Mouse (Mus musculus): ENCODE measurements at regions not wholly inside any gene's neighbourhood (a gene's known extent, or its start where the extent isn't known, plus 50 kb on each side); places are given as distances from the start of the nearest gene placed in this dataset.

- H3K4me3 ChIP-seq (ENCODE audit: insufficient read depth, poor library complexity, severe bottlenecking) = no peak overlapping the region
- no peaks in the 10 kb centered on the region for H3K79me2 ChIP-seq (ENCODE audit: control insufficient read depth, insufficient read depth)
- no peaks in the 10 kb centered on the region for H3K27me3 ChIP-seq (ENCODE audit: control insufficient read depth, insufficient read depth, insufficient read length)
- no peaks in the 10 kb centered on the region for H3K36me3 ChIP-seq (ENCODE audit: control insufficient read depth, insufficient read depth)
- H3ac ChIP-seq (ENCODE audit: control insufficient read depth, insufficient read length, low read depth) = no peak overlapping the region
- H3K79me3 ChIP-seq (ENCODE audit: low read depth) = no peaks in the 10 kb centered on the region
- TF ChIP-seq MYOG (IDR thresholded peaks at IDR 0.05; ENCODE audit: control insufficient read depth, extremely low read depth, insufficient read length) (no peak), CTCF (IDR thresholded peaks at IDR 0.05; ENCODE audit: control insufficient read depth, insufficient read depth, insufficient read length) (no peak), USF1 (IDR thresholded peaks at IDR 0.05; ENCODE audit: low read depth) (peak; percentile 13), CEBPB (IDR thresholded peaks at IDR 0.05; ENCODE audit: low read depth) (no peak), FOSL1 (IDR thresholded peaks at IDR 0.05; ENCODE audit: insufficient read depth, low read length, poor library complexity, severe bottlenecking) (no peak), MAX (IDR thresholded peaks at IDR 0.05) (peak; percentile 16), MYOD1 (IDR thresholded peaks at IDR 0.05; ENCODE audit: control insufficient read depth, insufficient read length, low read depth) (no peak)
Measured at GRCm38 (mm10) chrX:166773408-166773854, 187.9 kb upstream of the Egfl6 start.

- Histone ChIP-seq H3K79me2 (ENCODE audit: control insufficient read depth, insufficient read depth) (no peaks in the 10 kb centered on the region), H3ac (ENCODE audit: control insufficient read depth, insufficient read length, low read depth) (no peak overlapping the region), H3K27me3 (ENCODE audit: control insufficient read depth, insufficient read depth, insufficient read length) (no peaks in the 10 kb centered on the region), H3K36me3 (ENCODE audit: control insufficient read depth, insufficient read depth) (no peaks in the 10 kb centered on the region), H3K4me3 (ENCODE audit: insufficient read depth, poor library complexity, severe bottlenecking) (no peak overlapping the region), H3K79me3 (ENCODE audit: low read depth) (no peaks in the 10 kb centered on the region)
- TF ChIP-seq CEBPB (IDR thresholded peaks at IDR 0.05; ENCODE audit: low read depth) = peak; percentile 12
- TF ChIP-seq USF1 (IDR thresholded peaks at IDR 0.05; ENCODE audit: low read depth) = no peak
Measured at GRCm38 (mm10) chrX:166766991-166767390, 181.5 kb upstream of the Egfl6 start.

GRCm38 (mm10) chrX:166765647-166766046 lies 180.1 kb upstream of the Egfl6 start:
- no peak for TF ChIP-seq MYOG (IDR thresholded peaks at IDR 0.05; ENCODE audit: control insufficient read depth, extremely low read depth, insufficient read length)
- peak; percentile 8 for TF ChIP-seq FOSL1 (IDR thresholded peaks at IDR 0.05; ENCODE audit: insufficient read depth, low read length, poor library complexity, severe bottlenecking)
- Histone ChIP-seq H3K4me3 (ENCODE audit: insufficient read depth, poor library complexity, severe bottlenecking) (no peak overlapping the region), H3K79me2 (ENCODE audit: control insufficient read depth, insufficient read depth) (no peaks in the 10 kb centered on the region), H3K27me3 (ENCODE audit: control insufficient read depth, insufficient read depth, insufficient read length) (no peaks in the 10 kb centered on the region), H3ac (ENCODE audit: control insufficient read depth, insufficient read length, low read depth) (no peak overlapping the region), H3K79me3 (ENCODE audit: low read depth) (no peaks in the 10 kb centered on the region), H3K36me3 (ENCODE audit: control insufficient read depth, insufficient read depth) (no peaks in the 10 kb centered on the region)

- H3K79me3 ChIP-seq (ENCODE audit: low read depth) = no peaks in the 10 kb centered on the region
- no peaks in the 10 kb centered on the region for H3K27me3 ChIP-seq (ENCODE audit: control insufficient read depth, insufficient read depth, insufficient read length)
- no peaks in the 10 kb centered on the region for H3K79me2 ChIP-seq (ENCODE audit: control insufficient read depth, insufficient read depth)
- H3K36me3 ChIP-seq (ENCODE audit: control insufficient read depth, insufficient read depth) = no peaks in the 10 kb centered on the region
- no peak overlapping the region for H3ac ChIP-seq (ENCODE audit: control insufficient read depth, insufficient read length, low read depth)
- no peak overlapping the region for H3K4me3 ChIP-seq (ENCODE audit: insufficient read depth, poor library complexity, severe bottlenecking)
- TF ChIP-seq MAX (IDR thresholded peaks at IDR 0.05) (no peak), MYOD1 (IDR thresholded peaks at IDR 0.05; ENCODE audit: control insufficient read depth, insufficient read length, low read depth) (no peak), CTCF (IDR thresholded peaks at IDR 0.05; ENCODE audit: control insufficient read depth, insufficient read depth, insufficient read length) (no peak), USF1 (IDR thresholded peaks at IDR 0.05; ENCODE audit: low read depth) (no peak), CEBPB (IDR thresholded peaks at IDR 0.05; ENCODE audit: low read depth) (no peak)
Measured at GRCm38 (mm10) chrX:166762098-166762497, 176.6 kb upstream of the Egfl6 start.

- no peaks in the 10 kb centered on the region for H3K27me3 ChIP-seq (ENCODE audit: control insufficient read depth, insufficient read depth, insufficient read length)
- TF ChIP-seq MYOD1 (IDR thresholded peaks at IDR 0.05; ENCODE audit: control insufficient read depth, insufficient read length, low read depth) = no peak
- no peak for TF ChIP-seq FOSL1 (IDR thresholded peaks at IDR 0.05; ENCODE audit: insufficient read depth, low read length, poor library complexity, severe bottlenecking)
- TF ChIP-seq MYOG (IDR thresholded peaks at IDR 0.05; ENCODE audit: control insufficient read depth, extremely low read depth, insufficient read length) = no peak
- TF ChIP-seq CTCF (IDR thresholded peaks at IDR 0.05; ENCODE audit: control insufficient read depth, insufficient read depth, insufficient read length) = no peak
- TF ChIP-seq USF1 (IDR thresholded peaks at IDR 0.05; ENCODE audit: low read depth) = no peak
- no peak for TF ChIP-seq CEBPB (IDR thresholded peaks at IDR 0.05; ENCODE audit: low read depth)
- TF ChIP-seq MAX (IDR thresholded peaks at IDR 0.05) = no peak
- no peak overlapping the region for H3K4me3 ChIP-seq (ENCODE audit: insufficient read depth, poor library complexity, severe bottlenecking)
- no peaks in the 10 kb centered on the region for H3K79me2 ChIP-seq (ENCODE audit: control insufficient read depth, insufficient read depth)
- no peak overlapping the region for H3ac ChIP-seq (ENCODE audit: control insufficient read depth, insufficient read length, low read depth)
- H3K79me3 ChIP-seq (ENCODE audit: low read depth) = no peaks in the 10 kb centered on the region
- no peaks in the 10 kb centered on the region for H3K36me3 ChIP-seq (ENCODE audit: control insufficient read depth, insufficient read depth)
Measured at GRCm38 (mm10) chrX:166757152-166757551, 171.6 kb upstream of the Egfl6 start.

GRCm38 (mm10) chrX:166754967-166755654 lies 169.6 kb upstream of the Egfl6 start:
- TF ChIP-seq MYOG (IDR thresholded peaks at IDR 0.05; ENCODE audit: control insufficient read depth, extremely low read depth, insufficient read length) = no peak
- no peak for TF ChIP-seq CEBPB (IDR thresholded peaks at IDR 0.05; ENCODE audit: low read depth)
- TF ChIP-seq FOSL1 (IDR thresholded peaks at IDR 0.05; ENCODE audit: insufficient read depth, low read length, poor library complexity, severe bottlenecking) = no peak
- TF ChIP-seq USF1 (IDR thresholded peaks at IDR 0.05; ENCODE audit: low read depth) = no peak
- TF ChIP-seq MAX (IDR thresholded peaks at IDR 0.05) = no peak
- no peak overlapping the region for H3K4me3 ChIP-seq (ENCODE audit: insufficient read depth, poor library complexity, severe bottlenecking)
- no peaks in the 10 kb centered on the region for H3K79me2 ChIP-seq (ENCODE audit: control insufficient read depth, insufficient read depth)
- H3K79me3 ChIP-seq (ENCODE audit: low read depth) = no peaks in the 10 kb centered on the region
- H3K36me3 ChIP-seq (ENCODE audit: control insufficient read depth, insufficient read depth) = no peaks in the 10 kb centered on the region
- no peaks in the 10 kb centered on the region for H3K27me3 ChIP-seq (ENCODE audit: control insufficient read depth, insufficient read depth, insufficient read length)
- H3ac ChIP-seq (ENCODE audit: control insufficient read depth, insufficient read length, low read depth) = no peak overlapping the region

Measured in C2C12 (cell line).